Mouse (Mus musculus) left cerebral cortex, postnatal 36 days (tissue): ENCODE measurements at regions not wholly inside any gene's neighbourhood (a gene's known extent, or its start where the extent isn't known, plus 50 kb on each side); places are given as distances from the start of the nearest gene placed in this dataset.

Source experiments
- DNase-seq, 2 experiments: peaks; one replicate each; pipeline ENCODE4 v3.0.0; 2021 to 2022; ENCODE audit warnings: low spot score in 2 of 2, mixed read lengths in 1 of 2
- intact Hi-C: fragments of 180-260 bp; cut with DNase I; formaldehyde crosslinking; loops from one replicate; pipeline ENCODE4 v1.15.1; 2025

DNA sequence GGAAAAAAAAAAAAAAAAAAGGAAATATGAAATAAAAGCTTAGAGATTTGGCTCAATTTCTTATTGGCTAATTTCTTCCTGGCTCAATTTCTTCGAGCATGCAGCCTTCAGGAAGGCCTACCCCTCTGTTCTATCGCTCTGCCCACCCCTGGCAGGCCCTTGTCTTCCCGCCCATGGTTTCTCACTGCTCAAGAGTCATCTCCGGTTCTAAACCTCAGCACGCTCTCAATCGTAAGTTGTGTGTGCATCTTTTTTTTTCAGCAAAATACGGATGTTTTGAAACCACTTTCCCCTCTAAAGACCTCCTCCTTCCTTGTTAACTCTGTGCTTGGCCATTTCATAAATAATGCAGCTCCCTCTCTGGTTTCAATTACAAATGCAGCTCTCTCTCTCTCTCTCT is 58.3 kb upstream of the Mef2a start:
- DNase-seq: no peak
- intact Hi-C loops: no loop called here

DNA sequence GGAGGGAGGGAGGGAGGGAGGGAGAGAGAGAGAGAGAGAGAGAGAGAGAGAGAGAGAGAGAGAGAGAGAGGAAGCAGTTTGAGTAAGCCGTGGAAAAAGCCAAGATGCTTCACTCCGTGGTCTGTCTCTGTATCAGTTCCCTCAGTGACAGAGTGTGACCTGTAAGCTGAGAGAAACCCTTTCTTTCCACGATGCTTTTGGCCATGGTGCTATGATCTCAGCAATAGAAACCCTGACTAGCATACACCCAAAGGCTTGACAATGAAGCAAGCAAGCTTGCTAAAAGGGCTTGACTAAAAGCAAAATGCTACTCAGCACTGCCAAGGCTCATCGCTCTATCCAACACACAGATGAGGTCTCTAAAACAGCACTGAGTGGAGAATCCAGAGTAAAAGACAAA is 57.4 kb upstream of the Mef2a start:
- no peak for DNase-seq
- intact Hi-C loops: no loop called here

DNA sequence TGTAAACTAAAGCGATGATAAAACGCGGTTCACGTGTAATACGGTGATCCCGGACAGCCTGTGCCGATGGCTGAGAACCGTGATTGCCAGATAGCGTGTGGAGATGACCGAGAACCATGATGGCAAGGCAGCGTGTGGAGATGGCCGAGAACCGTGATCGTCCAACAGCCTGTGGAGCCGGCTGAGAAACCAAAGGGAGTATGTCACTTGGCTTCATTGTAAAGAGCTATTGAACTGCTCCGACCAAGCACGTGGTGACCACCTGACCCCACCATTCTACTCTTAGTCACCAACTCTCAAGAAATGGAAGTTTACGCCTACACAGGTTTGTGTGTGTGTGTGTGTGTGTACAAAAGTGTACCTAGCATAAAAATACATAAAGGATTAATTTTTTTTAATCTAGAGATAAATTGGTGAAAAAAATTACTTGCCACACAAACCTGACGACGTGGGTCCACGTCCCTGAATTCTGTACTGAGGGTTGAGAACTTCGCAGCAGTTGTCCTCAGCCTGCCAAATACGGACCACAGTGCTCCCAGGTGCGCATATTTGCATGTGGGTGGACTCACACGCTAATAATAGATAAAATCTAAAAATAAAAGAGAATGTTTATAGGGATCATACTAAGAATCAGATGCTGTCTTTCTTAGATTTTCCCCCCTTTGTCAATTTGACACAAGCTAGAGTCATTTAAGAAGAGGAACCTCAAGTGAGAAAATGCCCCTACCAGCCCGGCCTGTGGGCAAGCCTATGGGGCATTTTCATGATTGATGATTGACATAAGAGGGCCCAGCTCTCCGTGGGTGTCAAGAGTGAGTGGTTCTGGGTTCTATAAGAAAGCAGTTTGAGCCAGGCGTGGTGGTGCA is 56.6 kb upstream of the Mef2a start:
- intact Hi-C loops: no loop called here
- DNase-seq: no peak

DNA sequence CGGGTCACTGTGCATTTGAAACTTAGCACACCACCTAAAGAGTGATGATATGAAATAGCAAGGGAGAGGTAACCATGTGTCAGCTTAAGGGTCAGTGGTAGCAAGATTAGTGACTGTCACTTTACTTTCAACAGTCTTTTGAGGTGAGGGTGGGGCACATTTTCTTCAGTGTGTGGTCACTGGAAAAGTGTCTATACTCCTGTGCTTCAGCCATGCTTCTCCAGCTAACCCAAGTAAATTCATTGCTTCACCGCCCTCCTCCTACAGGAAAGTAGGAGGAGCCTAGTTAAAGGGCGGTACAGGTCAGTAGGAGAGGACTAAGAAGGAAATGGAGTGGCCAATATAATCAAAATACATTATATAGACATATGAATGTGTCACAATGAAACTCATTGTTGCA is 55.7 kb upstream of the Mef2a start:
- intact Hi-C loops: no loop called here
- no peak for DNase-seq

DNA sequence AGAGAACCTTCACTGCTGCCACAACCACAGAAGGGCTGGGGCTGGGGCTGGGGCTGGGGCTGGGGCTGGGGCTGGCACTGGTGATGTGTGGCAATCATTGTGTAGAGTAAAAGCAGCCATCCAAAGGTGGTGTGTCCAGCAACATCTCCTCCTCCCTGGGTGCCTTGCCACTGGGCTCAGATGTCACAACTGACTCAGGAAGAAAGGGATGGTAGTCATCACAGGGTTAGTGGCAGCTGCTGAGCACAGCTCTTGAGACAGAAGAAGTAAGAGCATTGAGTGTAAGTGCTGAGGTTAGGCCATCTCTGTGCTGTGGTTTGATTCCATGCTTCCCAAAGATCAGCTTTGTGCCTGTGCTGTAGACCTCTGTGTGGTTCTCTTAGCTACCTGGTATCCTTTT is 53.4 kb upstream of the Mef2a start:
- no peak for DNase-seq
- intact Hi-C loops: no loop called here

DNA sequence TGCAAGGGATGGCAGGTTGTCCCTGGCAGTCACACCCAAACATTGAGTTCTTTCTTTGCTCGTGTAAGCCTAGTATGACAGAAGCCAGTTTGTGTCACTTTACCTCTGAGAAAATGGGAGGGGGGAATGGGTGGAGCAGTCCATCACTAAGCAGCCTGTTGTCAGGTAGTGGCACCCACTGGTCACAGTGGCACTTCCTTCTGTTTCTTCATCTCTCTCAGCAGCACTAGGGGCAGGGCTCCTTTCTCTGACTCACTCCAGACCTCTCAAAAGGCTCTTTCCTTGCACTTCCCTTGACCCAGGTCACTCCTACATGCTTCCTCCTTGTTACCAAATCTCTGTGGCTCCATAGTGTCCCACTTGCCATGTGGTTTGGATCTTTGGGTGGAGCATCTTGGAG is 52.9 kb upstream of the Mef2a start:
- intact Hi-C loops: no loop called here
- no peak for DNase-seq

DNA sequence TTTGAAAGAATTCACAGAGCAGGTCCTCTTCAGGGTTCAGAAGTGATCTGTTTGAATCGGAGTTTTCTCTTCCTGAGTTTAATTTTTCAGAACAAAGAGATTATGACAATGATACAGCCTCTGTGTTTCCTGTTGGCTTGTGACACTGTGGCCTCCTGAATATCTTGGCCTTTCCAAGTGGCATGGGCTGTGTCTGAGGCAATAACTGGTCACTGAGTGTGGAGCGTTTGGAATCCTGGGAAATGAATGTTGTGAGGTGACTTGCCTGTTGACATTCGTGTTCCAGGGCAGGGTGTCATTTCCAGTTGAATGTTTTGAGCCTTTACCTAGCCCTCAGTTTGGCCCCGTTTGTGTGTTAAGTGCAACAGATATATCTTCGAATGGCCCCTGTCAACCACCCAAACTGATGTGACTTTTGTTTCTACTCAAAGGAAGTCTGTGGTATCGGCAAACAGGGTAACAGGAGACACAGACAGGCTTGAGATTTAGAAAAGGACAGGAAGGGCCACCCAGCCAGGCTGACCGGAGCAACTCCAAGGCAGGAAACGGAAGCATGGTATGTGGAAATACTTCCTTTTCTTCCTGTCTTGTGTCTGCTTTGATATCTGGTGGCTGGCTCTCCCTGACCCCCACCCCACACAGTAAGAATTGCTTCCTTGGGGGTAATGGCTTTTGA is 52.3 kb upstream of the Mef2a start:
- intact Hi-C loops: no loop called here
- no peak for DNase-seq
